Mouse (Mus musculus) hindbrain, embryonic 10.5 days (tissue): ENCODE data around the gene Phox2a. TPM values are rescaled to one million over a fixed set of nuclear protein-coding genes. Genes with fewer than 3 reads are reported as not detected.

Source experiments
- DNase-seq: peaks from one replicate; pipeline ENCODE4 v3.0.0-alpha.2; 2017; ENCODE audit warnings: low spot score
- H3K27ac ChIP-seq: fragments of 300-500 bp; sonication (generic); 2 replicates; pipeline ENCODE4 v1.5.1; 2016; ENCODE audit warnings: mild to moderate bottlenecking, moderate library complexity
- H3K27me3 ChIP-seq: fragments of 300-500 bp; sonication (generic); 2 replicates; pipeline ENCODE4 v1.6.1; 2016; ENCODE audit warnings: mild to moderate bottlenecking; ENCODE audit not compliant: poor library complexity, insufficient read depth, severe bottlenecking
- H3K36me3 ChIP-seq: fragments of 300-500 bp; sonication (generic); 2 replicates; pipeline ENCODE4 v1.6.1; 2016; ENCODE audit warnings: mild to moderate bottlenecking, moderate library complexity
- H3K4me1 ChIP-seq: fragments of 300-500 bp; sonication (generic); replicated peaks from 2 replicates; pipeline ENCODE4 v1.6.1; 2016; ENCODE audit warnings: mild to moderate bottlenecking
- H3K4me3 ChIP-seq: fragments of 300-500 bp; sonication (generic); 2 replicates; pipeline ENCODE4 v1.5.1; 2016; ENCODE audit warnings: mild to moderate bottlenecking, moderate library complexity
- H3K9me3 ChIP-seq: fragments of 300-500 bp; sonication (generic); 2 replicates; pipeline ENCODE4 v1.6.1; 2016; ENCODE audit warnings: mild to moderate bottlenecking, moderate library complexity
- WGBS: fragments of 180-500 bp; shearing (Covaris S2); methylation state at CpG from one replicate; pipeline ENCODE4 v1.1.7; 2016; 5-methylcytosine and 5-hydroxymethylcytosine counted together
- polyA plus RNA-seq: library from polyadenylated mRNA; unstranded; fragments of >200 nt; fragmentation: Nextera tagmentation; extraction: Ambion mirVana; gene quantifications from 2 replicates; pipeline ENCODE4 v1.2.1, GENCODE M21; 2016

Phox2a gene
- polyA plus RNA-seq, 1 experiment from 2014 or later = 4.7 TPM

- Histone ChIP-seq H3K4me3 (no peak overlapping the region), H3K36me3 (peaks cover 71% of the 10 kb centered on the region), H3K27ac (no peak overlapping the region), H3K27me3 (no peaks in the 10 kb centered on the region), H3K4me1 (peaks cover 39% of the 10 kb centered on the region), H3K9me3 (no peaks in the 10 kb centered on the region)
- DNase-seq = no peak
- 93% methylated on average over 4 of the region's 4 CpGs for WGBS
Observed at GRCm38 (mm10) chr7:101832372-101832771, 14.3 kb downstream of the Phox2a start.

GRCm38 (mm10) chr7:101833352-101833751, 15.2 kb downstream of the Phox2a start:
- H3K4me1 ChIP-seq = peaks cover 46% of the 10 kb centered on the region
- H3K4me3 ChIP-seq = no peak overlapping the region
- DNase-seq = no peak
- peak overlapping the region; percentile 99; the same call in 1 of the 2 replicates for H3K27ac ChIP-seq
- WGBS = 74% methylated on average over 5 of the region's 5 CpGs
- peaks cover 61% of the 10 kb centered on the region for H3K36me3 ChIP-seq
- no peaks in the 10 kb centered on the region for H3K27me3 ChIP-seq
- H3K9me3 ChIP-seq = no peaks in the 10 kb centered on the region

GRCm38 (mm10) chr7:101833916-101834584, 15.9 kb downstream of the Phox2a start:
- H3K27ac ChIP-seq = peak overlapping the region; percentile 99
- H3K36me3 ChIP-seq = peaks cover 54% of the 10 kb centered on the region
- H3K4me1 ChIP-seq = peaks cover 53% of the 10 kb centered on the region
- no peak for DNase-seq
- no peaks in the 10 kb centered on the region for H3K27me3 ChIP-seq
- 59% methylated on average over 3 of the region's 3 CpGs for WGBS
- H3K4me3 ChIP-seq = peak overlapping the region; percentile 97
- no peaks in the 10 kb centered on the region for H3K9me3 ChIP-seq

DNA sequence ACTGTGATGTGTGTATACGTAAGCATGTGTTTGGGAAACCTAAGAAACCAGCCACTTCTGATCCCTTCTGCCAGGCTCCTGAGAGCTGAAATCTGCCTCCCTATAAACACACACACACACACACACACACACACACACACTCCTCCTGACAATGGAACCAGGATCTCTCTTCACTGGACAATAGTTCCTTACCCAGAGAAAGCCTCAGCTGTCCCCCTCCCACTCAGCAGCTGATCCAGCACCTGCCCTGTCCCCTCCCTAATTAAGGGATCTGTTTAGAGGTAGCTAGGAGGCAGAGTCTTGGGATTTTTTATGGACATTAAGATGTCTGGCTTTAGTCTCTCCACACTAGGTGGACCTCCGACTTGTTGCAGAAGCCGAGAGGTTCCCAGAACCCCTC, 16.8 kb downstream of the Phox2a start:
- WGBS = 61% methylated on average over 3 of the region's 3 CpGs
- H3K9me3 ChIP-seq = no peaks in the 10 kb centered on the region
- H3K4me3 ChIP-seq = peak overlapping the region; percentile 97
- peak overlapping the region; percentile 99 for H3K27ac ChIP-seq
- H3K27me3 ChIP-seq = no peaks in the 10 kb centered on the region
- H3K4me1 ChIP-seq = peaks cover 54% of the 10 kb centered on the region
- DNase-seq = no peak
- peaks cover 46% of the 10 kb centered on the region for H3K36me3 ChIP-seq

- Histone ChIP-seq H3K36me3 (peaks cover 39% of the 10 kb centered on the region), H3K27ac (peak overlapping the region; percentile 99), H3K4me1 (peaks cover 54% of the 10 kb centered on the region), H3K4me3 (peak overlapping the region; percentile 97), H3K27me3 (no peaks in the 10 kb centered on the region), H3K9me3 (no peaks in the 10 kb centered on the region)
- 51% methylated on average over 5 of the region's 5 CpGs for WGBS
- DNase-seq = no peak
Observed at GRCm38 (mm10) chr7:101835457-101836109, 17.5 kb downstream of the Phox2a start.

GRCm38 (mm10) chr7:101836271-101837153, 18.4 kb downstream of the Phox2a start:
- Histone ChIP-seq H3K27me3 (no peaks in the 10 kb centered on the region), H3K36me3 (peaks cover 30% of the 10 kb centered on the region), H3K9me3 (no peaks in the 10 kb centered on the region), H3K4me3 (peak overlapping the region; percentile 97), H3K4me1 (peaks cover 54% of the 10 kb centered on the region), H3K27ac (peak overlapping the region; percentile 99)
- under 1% methylated on average over 63 of the region's 63 CpGs for WGBS
- DNase-seq = peak; percentile 84

GRCm38 (mm10) chr7:101837154-101837605, 19.1 kb downstream of the Phox2a start:
- peaks cover 54% of the 10 kb centered on the region for H3K4me1 ChIP-seq
- under 1% methylated on average over 20 of the region's 20 CpGs for WGBS
- H3K4me3 ChIP-seq = peak overlapping the region; percentile 97
- peak overlapping the region; percentile 99 for H3K27ac ChIP-seq
- H3K27me3 ChIP-seq = no peaks in the 10 kb centered on the region
- H3K9me3 ChIP-seq = no peaks in the 10 kb centered on the region
- H3K36me3 ChIP-seq = peaks cover 23% of the 10 kb centered on the region
- no peak for DNase-seq

DNA sequence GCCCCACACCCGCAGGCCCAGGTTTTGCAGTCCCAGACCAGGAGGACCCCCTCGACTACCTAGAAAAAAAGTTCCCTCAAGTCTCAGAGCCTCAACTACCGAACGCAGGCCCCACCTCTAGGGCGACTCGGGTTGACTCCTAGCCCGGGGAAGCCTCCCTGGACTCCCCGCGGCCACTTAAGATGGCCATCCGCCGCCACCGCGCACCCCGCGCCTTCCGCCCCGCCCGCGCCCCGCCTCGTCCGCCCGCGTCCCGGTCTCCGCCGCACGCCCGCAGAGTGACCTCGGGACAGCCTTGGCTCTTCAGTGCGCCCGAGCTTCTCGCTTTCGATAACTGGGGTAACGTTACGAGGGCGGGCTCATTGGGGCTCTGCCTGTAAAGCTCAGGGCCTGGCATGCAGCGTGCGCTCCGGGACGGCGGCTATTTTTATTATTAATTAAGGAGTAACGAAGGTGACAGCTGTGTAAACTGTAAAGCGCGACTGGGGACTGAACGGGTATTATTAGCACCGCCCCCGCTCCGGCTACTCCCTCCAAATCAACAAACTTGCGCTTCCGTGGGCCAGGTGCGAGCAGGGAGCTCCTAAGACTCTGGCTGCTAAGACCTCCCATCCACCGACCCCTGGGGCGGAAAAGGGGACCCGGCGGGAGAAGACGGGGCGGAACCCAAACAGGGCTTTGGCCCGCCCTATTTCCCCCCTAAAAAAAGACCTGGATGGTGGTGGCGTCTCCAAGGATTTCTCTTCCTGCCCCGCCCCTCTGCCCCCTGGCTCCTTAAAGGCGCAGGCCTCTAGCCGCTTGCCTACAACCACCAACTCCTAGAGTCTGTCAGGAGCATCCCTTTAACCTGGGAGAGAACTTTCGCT, 19.7 kb downstream of the Phox2a start, which contains the start of gene Inppl1:
Gene Inppl1 (minus strand): TSS at position 624 of the 866 bp plus-strand sequence.
- Histone ChIP-seq H3K4me1 (peaks cover 54% of the 10 kb centered on the region), H3K4me3 (peak within 1 kb of the TSS; percentile 97), H3K36me3 (peaks cover 16% of the 10 kb centered on the region), H3K27ac (peak within 1 kb of the TSS; percentile 99), H3K9me3 (no peaks in the 10 kb centered on the region), H3K27me3 (no peaks in the 10 kb centered on the region)
- DNase-seq = peak; percentile 90
- WGBS = under 1% methylated on average over 64 of the region's 64 CpGs

DNA sequence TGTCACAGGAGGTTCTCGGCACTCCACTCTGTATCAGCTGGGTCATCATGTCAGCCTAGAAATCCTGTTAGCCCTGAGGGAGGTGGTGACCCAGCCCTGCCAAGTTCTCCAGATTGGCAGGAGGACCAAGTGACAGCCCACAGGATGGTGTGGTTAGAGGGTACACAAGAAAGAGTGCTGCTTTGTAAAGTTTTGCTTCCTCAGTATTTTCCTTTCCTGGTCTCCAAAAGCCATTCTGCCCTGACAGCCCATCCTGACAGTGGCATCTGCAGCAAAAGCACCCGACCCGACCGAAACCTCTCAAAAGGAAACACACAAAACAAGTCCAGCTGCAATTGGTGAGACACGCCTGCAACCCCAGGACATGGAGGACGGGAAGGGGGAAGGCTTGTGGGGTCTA, 26.1 kb downstream of the Phox2a start:
- DNase-seq = no peak
- Histone ChIP-seq H3K4me3 (no peak overlapping the region), H3K27ac (no peak overlapping the region), H3K9me3 (no peaks in the 10 kb centered on the region), H3K36me3 (no peaks in the 10 kb centered on the region), H3K27me3 (no peaks in the 10 kb centered on the region), H3K4me1 (no peaks in the 10 kb centered on the region)
- WGBS = 73% methylated on average over 6 of the region's 6 CpGs

GRCm38 (mm10) chr7:101847934-101848333, 29.8 kb downstream of the Phox2a start:
- no peak for DNase-seq
- Histone ChIP-seq H3K36me3 (no peaks in the 10 kb centered on the region), H3K4me3 (no peak overlapping the region), H3K9me3 (no peaks in the 10 kb centered on the region), H3K27ac (no peak overlapping the region), H3K27me3 (no peaks in the 10 kb centered on the region), H3K4me1 (no peaks in the 10 kb centered on the region)
- 98% methylated on average over 1 of the region's 1 CpGs for WGBS

DNA sequence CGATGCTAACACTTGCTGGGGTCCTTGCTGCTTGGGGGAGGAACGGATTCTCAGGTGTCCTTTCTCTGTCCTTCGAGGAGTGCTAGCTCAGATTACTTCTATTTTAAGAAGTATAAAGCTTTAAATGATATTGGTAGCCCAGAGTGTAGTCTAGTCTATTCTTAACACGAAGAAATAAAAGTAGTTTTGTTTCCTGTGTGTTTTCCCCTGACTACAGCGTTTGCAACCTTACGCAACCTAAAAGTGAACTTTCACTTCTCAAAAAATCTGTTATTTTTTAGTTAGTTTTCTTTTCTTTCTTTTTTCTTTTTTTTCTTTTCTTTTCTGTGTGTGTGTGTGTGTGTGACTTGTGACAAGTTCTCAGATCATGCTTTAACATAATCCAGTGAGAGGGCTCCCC, 33.6 kb downstream of the Phox2a start:
- no peak overlapping the region for H3K4me3 ChIP-seq
- no peak overlapping the region for H3K27ac ChIP-seq
- H3K36me3 ChIP-seq = no peaks in the 10 kb centered on the region
- DNase-seq = no peak
- 85% methylated on average over 6 of the region's 6 CpGs for WGBS
- no peaks in the 10 kb centered on the region for H3K27me3 ChIP-seq
- H3K4me1 ChIP-seq = no peaks in the 10 kb centered on the region
- H3K9me3 ChIP-seq = no peaks in the 10 kb centered on the region

DNA sequence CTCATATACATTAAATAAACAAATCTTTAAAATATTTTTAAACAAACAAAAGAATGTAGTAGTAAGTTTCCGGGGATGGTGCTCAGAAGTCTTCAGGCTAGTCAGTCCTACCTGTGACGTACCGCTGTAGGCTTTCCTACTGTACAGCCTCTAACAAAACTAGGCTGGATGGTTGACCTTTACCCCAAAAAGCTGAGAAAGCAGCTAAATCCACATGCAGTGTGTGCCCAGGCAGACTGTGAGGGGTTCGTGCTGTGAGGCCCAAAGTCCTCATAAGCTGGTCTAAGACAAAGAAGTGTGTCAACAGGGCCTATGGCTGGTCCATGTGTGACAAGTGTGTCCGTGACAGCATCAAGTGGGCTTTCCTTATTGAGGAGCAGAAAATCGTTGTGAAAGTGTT, 34.7 kb downstream of the Phox2a start:
- Histone ChIP-seq H3K9me3 (no peaks in the 10 kb centered on the region), H3K27me3 (no peaks in the 10 kb centered on the region)
- WGBS = 88% methylated on average over 6 of the region's 6 CpGs

More for the DNA sequence above, 34.7 kb downstream of the Phox2a start:
- no peak overlapping the region for H3K27ac ChIP-seq
- no peak for DNase-seq
- no peak overlapping the region for H3K4me3 ChIP-seq
- H3K4me1 ChIP-seq = no peaks in the 10 kb centered on the region
- no peaks in the 10 kb centered on the region for H3K36me3 ChIP-seq
